Mouse (Mus musculus) liver, adult 2 months (tissue): ENCODE results near the gene Frmd4a.

ENCODE experiments used
- CTCF ChIP-seq: fragments of 200-500 bp; IDR thresholded peaks from 2 replicates; pipeline ENCODE4 v1.5.1; 2011; ENCODE audit warnings: low read depth, low read length, control low read depth
- POLR2A ChIP-seq: fragments of 200-500 bp; IDR thresholded peaks from 2 replicates; pipeline ENCODE4 v1.6.1; 2011; ENCODE audit warnings: low read length, control low read depth; ENCODE audit not compliant: insufficient read depth; ENCODE audit errors: extremely low read depth

- no peak for TF ChIP-seq CTCF
- TF ChIP-seq POLR2A, result no peak
Measured at GRCm38 (mm10) chr2:4510208-4511079, 492.9 kb downstream of the Frmd4a start.
